Mouse (Mus musculus) spleen, adult 2 months (tissue): ENCODE results near the gene Arf1.

Experiments used
- CTCF ChIP-seq: fragments of 200-500 bp; IDR thresholded peaks from 2 replicates; pipeline ENCODE4 v1.5.1; 2011; ENCODE audit warnings: mild to moderate bottlenecking, inconsistent platforms; ENCODE audit not compliant: insufficient read depth, insufficient read length, insufficient replicate concordance; ENCODE audit errors: extremely low read depth
- POLR2A ChIP-seq: fragments of 200-500 bp; IDR thresholded peaks from 2 replicates; pipeline ENCODE4 v1.6.1; 2011; ENCODE audit warnings: low read depth, low read length, inconsistent platforms

DNA sequence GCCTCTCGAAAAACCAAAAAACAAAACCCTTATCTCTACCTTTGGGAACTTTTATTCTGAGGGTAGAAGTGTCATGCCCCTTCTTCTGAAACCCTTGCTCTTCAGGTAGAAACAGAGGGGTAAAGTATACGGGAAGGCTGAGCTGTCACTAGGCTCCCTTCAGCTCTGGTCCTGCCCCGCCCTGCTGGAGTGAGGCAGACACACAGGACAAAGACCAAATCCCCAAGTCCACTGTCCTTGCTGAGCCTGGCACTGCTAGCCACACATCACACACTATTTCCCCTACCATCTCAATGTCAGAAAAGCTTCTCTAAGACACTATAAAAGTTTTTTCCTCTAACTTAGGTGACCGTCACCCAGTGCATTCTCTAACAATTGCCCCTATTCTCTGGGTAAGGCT, 5.8 kb downstream of the Arf1 start:
- TF ChIP-seq CTCF, result no peak
- no peak for TF ChIP-seq POLR2A
